Mouse (Mus musculus) thymus, postnatal 0 days (tissue): ENCODE results near the gene Tsfm. TPM values are rescaled to one million over a fixed set of nuclear protein-coding genes. Genes with fewer than 3 reads are reported as not detected.
"Not testable (repeated sequence)": the region's sequence is repeated elsewhere in the genome, so short reads cannot be mapped to it uniquely, and the experiment has no call there.

Source experiments
- DNase-seq: peaks from one replicate; pipeline ENCODE4 v3.0.0-alpha.2; 2015; ENCODE audit warnings: low spot score
- polyA plus RNA-seq: library from polyadenylated mRNA; unstranded; fragments of >200 nt; fragmentation: Nextera tagmentation; extraction: Ambion mirVana; gene quantifications from 2 replicates; pipeline ENCODE4 v1.2.1, GENCODE M21; 2015

Gene Tsfm
- 74.9 and 75.8 TPM in 2 replicates for polyA plus RNA-seq

- peak; percentile 90 for DNase-seq
Measured at GRCm38 (mm10) chr10:127030336-127031296, at the start of gene Tsfm. Gene Tsfm, minus strand, starts transcription at chr10:127030840.

GRCm38 (mm10) chr10:127079665-127080391 lies 49.2 kb upstream of the Tsfm start:
- DNase-seq: no peak

GRCm38 (mm10) chr10:127078677-127079575 lies 48.3 kb upstream of the Tsfm start:
- no peak for DNase-seq

GRCm38 (mm10) chr10:127078001-127078676 lies 47.5 kb upstream of the Tsfm start:
- DNase-seq: no peak

GRCm38 (mm10) chr10:127077515-127077914 lies 46.9 kb upstream of the Tsfm start:
- no peak for DNase-seq

GRCm38 (mm10) chr10:127076082-127076481 lies 45.4 kb upstream of the Tsfm start:
- DNase-seq: peak; percentile 82

GRCm38 (mm10) chr10:127075651-127076050 lies 45.0 kb upstream of the Tsfm start:
- DNase-seq: no peak

- peak; percentile 88 for DNase-seq
Measured at GRCm38 (mm10) chr10:127075080-127075479, 44.4 kb upstream of the Tsfm start, which contains the start of gene Agap2. Gene Agap2, plus strand, starts transcription at chr10:127075284.

- no peak for DNase-seq
Measured at GRCm38 (mm10) chr10:127073981-127074380, 43.3 kb upstream of the Tsfm start.

- not testable (repeated sequence) for DNase-seq
Measured at GRCm38 (mm10) chr10:127072969-127073368, 42.3 kb upstream of the Tsfm start.

- DNase-seq: not testable (repeated sequence)
Measured at GRCm38 (mm10) chr10:127072270-127072669, 41.6 kb upstream of the Tsfm start.

- DNase-seq: no peak
Measured at GRCm38 (mm10) chr10:127071203-127071602, 40.6 kb upstream of the Tsfm start.

GRCm38 (mm10) chr10:127070190-127071121 lies 39.8 kb upstream of the Tsfm start, which contains the start of gene Tspan31:
Gene Tspan31, minus strand, starts transcription at chr10:127070264.
- peak; percentile 76 for DNase-seq

- DNase-seq: peak; percentile 20
Measured at GRCm38 (mm10) chr10:127069281-127070189, 38.9 kb upstream of the Tsfm start.

GRCm38 (mm10) chr10:127068360-127069038 lies 37.9 kb upstream of the Tsfm start:
- no peak for DNase-seq

GRCm38 (mm10) chr10:127066519-127067018 lies 35.9 kb upstream of the Tsfm start:
- no peak for DNase-seq

- no peak for DNase-seq
Measured at GRCm38 (mm10) chr10:127065981-127066380, 35.3 kb upstream of the Tsfm start.
